Mouse (Mus musculus): ENCODE measurements around the gene Mtcl1. TPM values are rescaled to one million over a fixed set of nuclear protein-coding genes. Genes with fewer than 3 reads are reported as not detected.
A peak's percentile ranks its signal among the peaks of the same experiment; 100 is the strongest.
"Not testable (repeated sequence)": the region's sequence is repeated elsewhere in the genome, so short reads cannot be mapped to it uniquely, and the experiment has no call there.

Gene Mtcl1
- polyA plus RNA-seq, 1 experiment from 2014 or later: 56.8 TPM

GRCm38 (mm10) chr17:66446196-66447006, 3.1 kb downstream of the Mtcl1 start:
- Histone ChIP-seq H3K4me1 (replicated peaks) (peaks cover 76% of the 10 kb centered on the region), H3K27ac (peak overlapping the region; percentile 79)
- 11% methylated on average over 7 of the region's 7 CpGs for WGBS

GRCm38 (mm10) chr17:66444059-66444700, 5.4 kb downstream of the Mtcl1 start:
- Histone ChIP-seq H3K36me3 (no peaks in the 10 kb centered on the region), H3K27ac (peak overlapping the region; percentile 91), H3K4me3 (replicated peaks) (peak overlapping the region; percentile 16; the same call in 1 of the 2 replicates), H3K9me3 (no peaks in the 10 kb centered on the region), H3K4me1 (replicated peaks) (peaks cover 82% of the 10 kb centered on the region), H3K9ac (replicated peaks) (peak overlapping the region; percentile 51), H3K27me3 (no peaks in the 10 kb centered on the region), H3K4me2 (replicated peaks) (peak overlapping the region; percentile 94)
- 16% methylated on average over 9 of the region's 9 CpGs for WGBS
- ATAC-seq: peak; percentile 67

More at GRCm38 (mm10) chr17:66446196-66447006, 3.1 kb downstream of the Mtcl1 start:
- peak overlapping the region; percentile 94 for H3K4me2 ChIP-seq (replicated peaks)
- H3K27me3 ChIP-seq: no peaks in the 10 kb centered on the region
- peak overlapping the region; percentile 90 for H3K4me3 ChIP-seq (replicated peaks)
- ATAC-seq: no peak
- H3K9ac ChIP-seq (replicated peaks): peak overlapping the region; percentile 98
- H3K36me3 ChIP-seq: no peaks in the 10 kb centered on the region
- H3K9me3 ChIP-seq: no peaks in the 10 kb centered on the region

- H3K27ac ChIP-seq: peak overlapping the region; percentile 51; the same call in 1 of the 2 replicates
- 57% methylated on average over 8 of the region's 8 CpGs for whole genome bisulfite sequencing
- ATAC-seq: no peak
- no peaks in the 10 kb centered on the region for H3K9me3 ChIP-seq
- H3K36me3 ChIP-seq: peaks cover 18% of the 10 kb centered on the region
- H3K4me1 ChIP-seq (replicated peaks): peaks cover 88% of the 10 kb centered on the region
- H3K4me2 ChIP-seq (replicated peaks): no peak overlapping the region
- H3K9ac ChIP-seq (replicated peaks): no peak overlapping the region
- H3K4me3 ChIP-seq (replicated peaks): no peak overlapping the region
- no peaks in the 10 kb centered on the region for H3K27me3 ChIP-seq
Observed at GRCm38 (mm10) chr17:66439888-66440287, 9.7 kb downstream of the Mtcl1 start.

GRCm38 (mm10) chr17:66439051-66439753, 10.3 kb downstream of the Mtcl1 start:
- Histone ChIP-seq H3K27me3 (no peaks in the 10 kb centered on the region), H3K4me1 (replicated peaks) (peaks cover 88% of the 10 kb centered on the region), H3K36me3 (peaks cover 24% of the 10 kb centered on the region), H3K9me3 (no peaks in the 10 kb centered on the region), H3K9ac (replicated peaks) (no peak overlapping the region; the same call in 1 of the 2 replicates), H3K4me3 (replicated peaks) (no peak overlapping the region), H3K27ac (peak overlapping the region; percentile 51), H3K4me2 (replicated peaks) (no peak overlapping the region)
- no peak for ATAC-seq
- WGBS: 12% methylated on average over 11 of the region's 11 CpGs

DNA sequence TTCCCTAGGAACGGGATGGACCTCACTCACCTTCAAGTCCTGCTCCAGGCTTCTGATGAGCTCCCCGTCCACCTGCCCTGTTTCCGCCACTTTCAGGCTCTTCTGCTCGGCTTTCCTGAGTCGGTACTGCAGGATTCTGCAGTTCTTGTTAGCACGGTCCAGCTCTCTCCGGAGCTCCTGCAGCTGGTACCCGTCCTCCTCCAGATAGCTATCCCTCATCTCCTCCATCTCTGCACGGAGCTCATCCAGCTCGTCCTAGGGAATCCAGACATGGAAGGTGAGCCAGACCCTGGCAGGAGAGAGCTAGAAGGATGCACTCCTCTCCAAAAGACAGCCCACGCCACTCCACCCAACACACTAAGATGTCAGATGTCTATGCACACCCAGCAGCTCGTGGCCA, 11.4 kb downstream of the Mtcl1 start:
- Histone ChIP-seq H3K4me1 (replicated peaks) (peaks cover 85% of the 10 kb centered on the region), H3K4me2 (replicated peaks) (no peak overlapping the region)
- ATAC-seq: no peak

GRCm38 (mm10) chr17:66436811-66437210, 12.7 kb downstream of the Mtcl1 start:
- Histone ChIP-seq H3K9ac (replicated peaks) (no peak overlapping the region), H3K36me3 (peaks cover 24% of the 10 kb centered on the region), H3K9me3 (no peaks in the 10 kb centered on the region), H3K4me1 (replicated peaks) (peaks cover 79% of the 10 kb centered on the region), H3K27ac (no peak overlapping the region), H3K27me3 (no peaks in the 10 kb centered on the region), H3K4me2 (replicated peaks) (no peak overlapping the region), H3K4me3 (replicated peaks) (no peak overlapping the region)
- WGBS: 62% methylated on average over 8 of the region's 8 CpGs
- peak; percentile 44; the same call in 1 of the 2 replicates for ATAC-seq

More for the DNA sequence above, 11.4 kb downstream of the Mtcl1 start:
- 67% methylated on average over 12 of the region's 12 CpGs for WGBS
- no peaks in the 10 kb centered on the region for H3K9me3 ChIP-seq
- no peaks in the 10 kb centered on the region for H3K27me3 ChIP-seq
- no peak overlapping the region for H3K9ac ChIP-seq (replicated peaks)
- no peak overlapping the region for H3K4me3 ChIP-seq (replicated peaks)
- H3K27ac ChIP-seq: no peak overlapping the region
- H3K36me3 ChIP-seq: peaks cover 24% of the 10 kb centered on the region

DNA sequence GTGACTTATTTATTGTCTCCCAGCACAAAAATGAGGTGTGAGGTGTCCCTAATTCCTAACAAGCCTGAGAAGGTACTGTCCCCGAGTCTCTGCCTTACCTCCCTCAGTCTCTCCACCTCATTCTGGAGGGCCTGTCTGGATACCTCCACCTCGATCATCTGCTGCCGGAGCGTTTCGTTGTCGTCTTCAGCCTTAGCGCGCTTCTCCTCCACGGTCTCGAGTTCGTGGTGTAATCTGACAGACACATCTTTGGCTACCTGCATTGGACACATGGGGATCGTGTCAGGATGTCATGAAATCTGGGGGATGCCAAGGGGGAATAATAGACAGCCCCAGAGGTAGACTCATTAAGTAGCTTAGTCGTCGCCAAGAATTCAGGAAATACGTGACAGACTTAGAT, 13.6 kb downstream of the Mtcl1 start:
- ATAC-seq: no peak
- Histone ChIP-seq H3K27me3 (no peaks in the 10 kb centered on the region), H3K4me2 (replicated peaks) (no peak overlapping the region), H3K4me1 (replicated peaks) (peaks cover 73% of the 10 kb centered on the region), H3K9me3 (no peaks in the 10 kb centered on the region), H3K27ac (peak overlapping the region; percentile 14; the same call in 1 of the 2 replicates), H3K36me3 (peaks cover 24% of the 10 kb centered on the region), H3K4me3 (replicated peaks) (no peak overlapping the region), H3K9ac (replicated peaks) (no peak overlapping the region)
- 75% methylated on average over 15 of the region's 15 CpGs for WGBS

- no peak overlapping the region for H3K9ac ChIP-seq (replicated peaks)
- ATAC-seq: no peak
- H3K36me3 ChIP-seq: peaks cover 31% of the 10 kb centered on the region
- no peaks in the 10 kb centered on the region for H3K9me3 ChIP-seq
- H3K27me3 ChIP-seq: no peaks in the 10 kb centered on the region
- H3K4me1 ChIP-seq (replicated peaks): peaks cover 67% of the 10 kb centered on the region
- WGBS: 81% methylated on average over 14 of the region's 14 CpGs
- H3K27ac ChIP-seq: peak overlapping the region; percentile 32; the same call in 1 of the 2 replicates
- H3K4me2 ChIP-seq (replicated peaks): no peak overlapping the region
- no peak overlapping the region for H3K4me3 ChIP-seq (replicated peaks)
Observed at GRCm38 (mm10) chr17:66435007-66435406, 14.5 kb downstream of the Mtcl1 start.

- 0 out of 2 replicates have a peak overlapping the region, but pooled peaks have one; percentile 32 for H3K27ac ChIP-seq
- no peaks in the 10 kb centered on the region for H3K9me3 ChIP-seq
- ATAC-seq: no peak
- no peak overlapping the region for H3K4me3 ChIP-seq (replicated peaks)
- H3K4me2 ChIP-seq (replicated peaks): no peak overlapping the region
- 92% methylated on average over 7 of the region's 7 CpGs for WGBS
- H3K9ac ChIP-seq (replicated peaks): no peak overlapping the region
- no peaks in the 10 kb centered on the region for H3K27me3 ChIP-seq
- H3K36me3 ChIP-seq: peaks cover 31% of the 10 kb centered on the region
- H3K4me1 ChIP-seq (replicated peaks): peaks cover 63% of the 10 kb centered on the region
Observed at GRCm38 (mm10) chr17:66434566-66434965, 15.0 kb downstream of the Mtcl1 start.

GRCm38 (mm10) chr17:66424601-66425000, 24.9 kb downstream of the Mtcl1 start:
- WGBS: 95% methylated on average over 4 of the region's 4 CpGs

GRCm38 (mm10) chr17:66419421-66419820, 30.1 kb downstream of the Mtcl1 start:
- 62% methylated on average over 8 of the region's 8 CpGs for WGBS
- H3K9me3 ChIP-seq: no peaks in the 10 kb centered on the region
- no peak overlapping the region for H3K4me2 ChIP-seq (replicated peaks)
- H3K27ac ChIP-seq: no peak overlapping the region
- peaks cover 35% of the 10 kb centered on the region for H3K4me1 ChIP-seq (replicated peaks)
- no peak for ATAC-seq
- no peaks in the 10 kb centered on the region for H3K27me3 ChIP-seq
- peaks cover 12% of the 10 kb centered on the region for H3K36me3 ChIP-seq
- no peak overlapping the region for H3K9ac ChIP-seq (replicated peaks)
- H3K4me3 ChIP-seq (replicated peaks): no peak overlapping the region

More at GRCm38 (mm10) chr17:66424601-66425000, 24.9 kb downstream of the Mtcl1 start:
- H3K9ac ChIP-seq (replicated peaks); H3K4me1 ChIP-seq (replicated peaks); H3K27me3 ChIP-seq; H3K9me3 ChIP-seq; H3K27ac ChIP-seq; ATAC-seq; H3K4me3 ChIP-seq (replicated peaks); H3K4me2 ChIP-seq (replicated peaks): not testable (repeated sequence)
- H3K36me3 ChIP-seq: peaks cover 32% of the 10 kb centered on the region
